Mouse (Mus musculus) ES-E14 (cell line): ENCODE data around the gene Aunip.

Experiments used
- CHD2 ChIP-seq: IDR thresholded peaks from 2 replicates; pipeline ENCODE4 v1.6.1; 2014; ENCODE audit warnings: mild to moderate bottlenecking, low read depth, low read length, inconsistent platforms
- HCFC1 ChIP-seq: IDR thresholded peaks from 2 replicates; pipeline ENCODE4 v1.6.1; 2012; ENCODE audit warnings: low read length, inconsistent platforms, borderline replicate concordance; ENCODE audit not compliant: insufficient read depth
- ZC3H11A ChIP-seq: IDR thresholded peaks from 2 replicates; pipeline ENCODE4 v1.6.1; 2012; ENCODE audit warnings: low read depth, mild to moderate bottlenecking, inconsistent platforms, low read length, borderline replicate concordance
- ZNF384 ChIP-seq: IDR thresholded peaks from 2 replicates; pipeline ENCODE4 v1.6.1; 2012; ENCODE audit warnings: low read depth, low read length, inconsistent platforms

DNA sequence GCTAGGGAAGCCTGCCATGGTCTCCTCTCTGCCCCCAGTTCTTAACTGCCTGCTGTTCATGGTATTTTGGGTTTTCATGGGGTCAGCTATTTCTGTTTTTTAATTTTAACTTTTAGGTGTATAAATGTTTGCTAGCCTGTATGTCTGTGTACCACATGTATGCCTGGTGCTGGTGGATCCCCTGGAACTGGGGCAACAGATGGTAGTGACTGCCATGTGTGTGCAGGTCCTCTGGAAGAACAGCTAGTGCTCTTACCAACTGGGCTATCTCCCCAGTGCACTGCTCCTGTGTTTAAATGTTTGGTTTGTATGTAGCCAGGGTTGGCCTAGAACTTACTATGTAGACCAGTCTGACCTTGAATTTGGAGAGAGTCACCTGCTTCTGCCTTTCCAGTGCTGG lies 8.5 kb downstream of the Aunip start:
- TF ChIP-seq ZNF384 (no peak), ZC3H11A (no peak), CHD2 (no peak), HCFC1 (no peak)
